Mouse (Mus musculus): ENCODE measurements at regions not wholly inside any gene's neighbourhood (a gene's known extent, or its start where the extent isn't known, plus 50 kb on each side); places are given as distances from the start of the nearest gene placed in this dataset.
A peak's percentile ranks its signal among the peaks of the same experiment; 100 is the strongest.

- DNase-seq, result no peak
These were observed 163.5 kb downstream of the Maf start for GRCm38 (mm10) chr8:115544067-115544466.

- no peak for DNase-seq
These were observed 164.7 kb downstream of the Maf start for GRCm38 (mm10) chr8:115542935-115543334.

GRCm38 (mm10) chr8:115539600-115539999, 168.0 kb downstream of the Maf start:
- no peak for DNase-seq

- DNase-seq, result no peak
These were observed 169.4 kb downstream of the Maf start for GRCm38 (mm10) chr8:115538236-115538635.

- no peak for DNase-seq
These were observed 169.8 kb downstream of the Maf start for GRCm38 (mm10) chr8:115537761-115538160.

- DNase-seq, result no peak
These were observed 170.8 kb downstream of the Maf start for GRCm38 (mm10) chr8:115536554-115537346.

- no peak for DNase-seq
These were observed 171.6 kb downstream of the Maf start for GRCm38 (mm10) chr8:115536001-115536400.

- DNase-seq, result no peak
These were observed 173.6 kb downstream of the Maf start for GRCm38 (mm10) chr8:115534030-115534429.

- DNase-seq, result no peak
These were observed 176.3 kb downstream of the Maf start for GRCm38 (mm10) chr8:115531343-115531742.

GRCm38 (mm10) chr8:115529568-115530342, 177.8 kb downstream of the Maf start:
- DNase-seq, result no peak

GRCm38 (mm10) chr8:115528879-115529278, 178.7 kb downstream of the Maf start:
- DNase-seq, result no peak

- DNase-seq, result no peak
These were observed 182.4 kb downstream of the Maf start for GRCm38 (mm10) chr8:115525149-115525548.

GRCm38 (mm10) chr8:115524713-115525112, 182.9 kb downstream of the Maf start:
- peak; percentile 33 for DNase-seq

- DNase-seq, result no peak
These were observed 185.1 kb downstream of the Maf start for GRCm38 (mm10) chr8:115522527-115522926.

- no peak for DNase-seq
These were observed 191.9 kb downstream of the Maf start for GRCm38 (mm10) chr8:115515647-115516046.

GRCm38 (mm10) chr8:115514485-115514884, 193.1 kb downstream of the Maf start:
- DNase-seq, result no peak

- DNase-seq, result peak; percentile 65
These were observed 200.4 kb downstream of the Maf start for GRCm38 (mm10) chr8:115507180-115507579.

- no peak for DNase-seq
These were observed 200.9 kb downstream of the Maf start for GRCm38 (mm10) chr8:115506741-115507140.

- DNase-seq, result no peak
These were observed 211.6 kb downstream of the Maf start for GRCm38 (mm10) chr8:115496016-115496415.

GRCm38 (mm10) chr8:115494353-115494752, 213.2 kb downstream of the Maf start:
- DNase-seq, result no peak

- DNase-seq, result no peak
These were observed 220.7 kb downstream of the Maf start for GRCm38 (mm10) chr8:115486904-115487303.

- DNase-seq, result no peak
These were observed 226.5 kb downstream of the Maf start for GRCm38 (mm10) chr8:115481136-115481535.

- no peak for DNase-seq
These were observed 229.1 kb downstream of the Maf start for GRCm38 (mm10) chr8:115478406-115479060.

- peak; percentile 43 for DNase-seq
These were observed 231.5 kb downstream of the Maf start for GRCm38 (mm10) chr8:115476071-115476470.

Data from cerebellum, adult 9-11 months (tissue).